Mouse (Mus musculus) lung, postnatal 0 days (tissue): ENCODE measurements around the gene Kif22.

ENCODE experiments used
- CTCF ChIP-seq: IDR thresholded peaks from 2 replicates; pipeline ENCODE4 v1.5.1; 2016; ENCODE audit warnings: antibody characterized with exemption, mild to moderate bottlenecking
- EP300 ChIP-seq: IDR thresholded peaks from 2 replicates; pipeline ENCODE4 v1.6.1; 2016; ENCODE audit warnings: antibody characterized with exemption, mild to moderate bottlenecking, control low read depth

DNA sequence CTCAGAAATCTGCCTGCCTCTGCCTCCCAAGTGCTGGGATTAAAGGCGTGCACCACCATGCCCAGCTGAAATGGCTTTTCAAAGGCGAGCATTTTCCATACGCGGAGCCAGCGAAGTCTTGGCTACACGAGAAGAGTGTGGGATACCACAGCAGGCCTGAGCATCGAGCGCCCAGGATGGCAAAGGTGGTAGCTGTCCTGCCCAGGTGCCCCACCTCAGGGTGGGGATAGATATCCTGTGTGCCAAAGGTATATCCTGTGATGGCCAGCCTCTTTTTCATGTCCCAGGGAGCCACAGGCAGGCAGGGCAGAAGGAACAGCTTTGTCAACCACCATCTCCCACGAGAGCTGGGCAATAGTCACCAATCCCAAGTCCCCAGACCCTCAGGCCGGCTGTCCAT, 29.4 kb downstream of the Kif22 start:
- TF ChIP-seq CTCF, result no peak
- no peak for TF ChIP-seq EP300
